Mouse (Mus musculus): ENCODE data around the gene Dbp. TPM values are rescaled to one million over a fixed set of nuclear protein-coding genes. Genes with fewer than 3 reads are reported as not detected.

Gene Dbp
- total RNA-seq, 1 experiment: 10.0 TPM

DNA sequence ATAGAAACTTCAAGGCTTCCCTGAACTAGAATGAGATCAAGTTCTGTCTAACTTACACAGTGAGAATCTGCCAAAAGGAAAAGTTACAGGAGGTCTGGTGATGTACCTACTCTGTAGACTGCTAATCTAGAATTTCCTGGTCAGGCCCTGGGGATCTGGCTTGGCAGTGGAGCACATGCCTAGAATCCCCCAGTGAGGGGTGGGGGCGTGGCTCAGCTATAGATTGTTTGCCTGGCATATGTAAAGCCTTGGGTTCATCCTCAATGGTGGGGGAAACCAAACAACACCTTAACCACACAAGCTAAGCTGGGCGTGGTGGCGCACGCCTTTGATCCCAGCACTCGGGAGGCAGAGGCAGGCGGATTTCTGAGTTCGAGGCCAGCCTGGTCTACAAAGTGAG lies 7.0 kb upstream of the Dbp start:
- DNase-seq (ENCODE audit: low read depth, low spot score): no peak
- in situ Hi-C loops (cut with MboI; ENCODE audit: low sequenced_read_pairs in 2 of 2, unreplicated experiment in 2 of 2): no loop called here

DNA sequence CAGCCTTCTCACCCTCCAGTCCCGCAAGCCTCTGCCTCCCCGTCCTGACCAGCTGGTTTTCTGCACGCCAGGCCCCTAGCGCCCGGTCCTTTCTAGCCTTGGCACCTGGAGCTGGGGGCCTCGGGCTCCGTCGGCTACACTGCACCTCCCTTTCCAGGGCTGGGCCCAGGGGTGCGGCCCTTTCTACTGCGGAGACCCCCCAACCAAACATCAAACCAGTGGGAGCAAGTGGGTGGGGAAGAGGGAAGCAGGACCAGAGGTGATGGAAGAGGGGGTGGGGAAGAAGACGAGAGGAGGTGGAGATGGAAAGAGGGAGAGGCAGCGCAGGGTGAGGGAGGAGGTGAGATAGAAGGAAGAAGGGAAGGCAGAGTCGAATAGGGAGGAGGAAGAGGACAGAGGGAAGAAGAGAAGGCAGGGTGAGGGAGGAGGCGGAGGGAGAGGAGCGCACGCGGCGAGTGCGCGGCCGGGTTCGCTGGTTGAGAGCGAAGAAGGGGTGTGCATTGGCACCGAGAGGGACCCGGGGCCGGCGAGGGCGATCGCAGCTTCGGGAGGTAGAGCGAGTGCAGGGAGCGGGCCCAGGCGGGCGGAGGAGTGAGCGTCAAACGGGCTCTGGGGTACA lies 5.3 kb upstream of the Dbp start, which contains the start of gene Car11:
TSS of gene Car11 (plus strand) at position 321 of the 619 bp plus-strand sequence.
- H3K36me3 ChIP-seq (ENCODE audit: control insufficient read depth, insufficient read depth, low read length, poor library complexity, severe bottlenecking): no peaks in the 10 kb centered on the region
- DNase-seq (ENCODE audit: low read depth, low spot score): no peak
- in situ Hi-C loops (cut with MboI; ENCODE audit: low sequenced_read_pairs in 2 of 2, unreplicated experiment in 2 of 2): no loop called here

More for the DNA sequence above, 7.0 kb upstream of the Dbp start:
- H3K27ac ChIP-seq (ENCODE audit: insufficient read depth, low read depth, low read length, poor library complexity, severe bottlenecking): no peak overlapping the region
- H3K36me3 ChIP-seq (ENCODE audit: control insufficient read depth, insufficient read depth, low read length, poor library complexity, severe bottlenecking): no peaks in the 10 kb centered on the region
- H3K9ac ChIP-seq (ENCODE audit: insufficient read depth, low read depth, low read length, poor library complexity, severe bottlenecking): no peak overlapping the region
- no peaks in the 10 kb centered on the region for H3K9me3 ChIP-seq (ENCODE audit: control insufficient read depth, insufficient read depth, low read depth, low read length)
- no peak overlapping the region for H3K4me3 ChIP-seq (ENCODE audit: insufficient read depth in 1 of 2, low read depth in 1 of 2, low read length in 2 of 2, poor library complexity in 1 of 2, severe bottlenecking in 1 of 2)
- H3K4me1 ChIP-seq (ENCODE audit: control insufficient read depth in 2 of 2, insufficient read depth in 2 of 2, low read length in 2 of 2, poor library complexity in 1 of 2): peaks cover 0 to 11% of the 10 kb centered on the region in 2 experiments; a peak in 1 of 4 replicates
- no peak for TF ChIP-seq ZC3H11A (IDR thresholded peaks at IDR 0.05; ENCODE audit: borderline replicate concordance, low read depth, low read length)
- no peak for TF ChIP-seq ZNF384 (IDR thresholded peaks at IDR 0.05; ENCODE audit: low read depth, low read length)
- TF ChIP-seq CHD2 (IDR thresholded peaks at IDR 0.05; ENCODE audit: low read depth, low read length): no peak
- TF ChIP-seq MAFK (IDR thresholded peaks at IDR 0.05; ENCODE audit: insufficient read depth, low read depth, low read length): no peak
- TF ChIP-seq HCFC1 (IDR thresholded peaks at IDR 0.05; ENCODE audit: borderline replicate concordance, insufficient read depth, low read length): no peak

DNA sequence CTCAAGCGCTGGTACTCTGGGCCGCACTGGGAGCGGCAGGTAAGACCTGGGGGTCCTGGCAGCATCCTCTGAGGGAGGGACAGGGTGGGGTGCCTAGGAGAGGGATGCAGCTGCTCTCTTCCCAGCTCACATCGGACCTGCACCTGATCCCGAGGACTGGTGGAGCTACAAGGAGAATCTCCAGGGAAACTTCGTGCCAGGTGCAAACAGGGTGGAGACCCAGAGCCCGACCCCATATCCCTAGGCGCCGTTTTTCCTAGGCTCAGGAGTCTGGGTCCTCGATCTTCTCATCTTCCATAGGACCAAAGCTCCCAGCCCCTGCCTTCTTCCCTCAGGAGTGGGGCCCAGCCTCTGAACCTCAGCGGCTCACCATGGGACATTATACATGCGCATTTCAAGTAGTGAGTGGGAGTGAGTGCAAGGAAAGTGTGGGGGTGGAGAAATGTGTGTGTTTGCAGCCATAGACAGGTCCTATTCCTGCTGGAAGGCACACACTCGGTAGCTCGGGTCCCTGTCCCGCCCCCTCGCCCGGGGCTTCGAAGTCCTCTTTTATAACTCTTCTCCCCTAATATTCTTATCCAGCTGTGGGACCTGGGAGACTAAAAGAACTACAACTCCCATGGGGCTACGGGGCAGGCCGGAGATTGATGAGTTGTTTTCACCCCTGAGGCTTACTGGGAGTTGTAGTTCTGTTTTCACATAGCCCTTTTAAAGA lies 4.4 kb upstream of the Dbp start:
- Histone ChIP-seq H3K9me3 (ENCODE audit: control insufficient read depth, insufficient read depth, low read depth, low read length) (no peaks in the 10 kb centered on the region), H3K4me3 (ENCODE audit: insufficient read depth in 1 of 2, low read depth in 1 of 2, low read length in 2 of 2, poor library complexity in 1 of 2, severe bottlenecking in 1 of 2) (peak overlapping the region; percentile 53 to 59), H3K9ac (ENCODE audit: insufficient read depth, low read depth, low read length, poor library complexity, severe bottlenecking) (peak overlapping the region; percentile 29; the same call in 1 of the 2 replicates), H3K27ac (ENCODE audit: insufficient read depth, low read depth, low read length, poor library complexity, severe bottlenecking) (no peak overlapping the region), H3K36me3 (ENCODE audit: control insufficient read depth, insufficient read depth, low read length, poor library complexity, severe bottlenecking) (no peaks in the 10 kb centered on the region), H3K4me1 (ENCODE audit: control insufficient read depth in 2 of 2, insufficient read depth in 2 of 2, low read length in 2 of 2, poor library complexity in 1 of 2) (peaks cover 0 to 9% of the 10 kb centered on the region in 2 experiments; a peak in 2 of 4 replicates)
- no peak for DNase-seq (ENCODE audit: low read depth, low spot score)
- in situ Hi-C loops (cut with MboI; ENCODE audit: low sequenced_read_pairs in 2 of 2, unreplicated experiment in 2 of 2): no loop called here
- TF ChIP-seq HCFC1 (IDR thresholded peaks at IDR 0.05; ENCODE audit: borderline replicate concordance, insufficient read depth, low read length): peak; percentile 99
- TF ChIP-seq ZNF384 (IDR thresholded peaks at IDR 0.05; ENCODE audit: low read depth, low read length): no peak
- TF ChIP-seq CHD2 (IDR thresholded peaks at IDR 0.05; ENCODE audit: low read depth, low read length): no peak

More for the DNA sequence above, 5.3 kb upstream of the Dbp start, which contains the start of gene Car11:
- H3K4me1 ChIP-seq (ENCODE audit: control insufficient read depth in 2 of 2, insufficient read depth in 2 of 2, low read length in 2 of 2, poor library complexity in 1 of 2): peaks cover 0 to 8% of the 10 kb centered on the region in 2 experiments; a peak in 1 of 4 replicates
- H3K9ac ChIP-seq (ENCODE audit: insufficient read depth, low read depth, low read length, poor library complexity, severe bottlenecking): peak within 1 kb of the TSS; percentile 29
- no peaks in the 10 kb centered on the region for H3K9me3 ChIP-seq (ENCODE audit: control insufficient read depth, insufficient read depth, low read depth, low read length)
- TF ChIP-seq ZNF384 (IDR thresholded peaks at IDR 0.05; ENCODE audit: low read depth, low read length) (no peak), ZC3H11A (IDR thresholded peaks at IDR 0.05; ENCODE audit: borderline replicate concordance, low read depth, low read length) (no peak), HCFC1 (IDR thresholded peaks at IDR 0.05; ENCODE audit: borderline replicate concordance, insufficient read depth, low read length) (no peak), CHD2 (IDR thresholded peaks at IDR 0.05; ENCODE audit: low read depth, low read length) (no peak), MAFK (IDR thresholded peaks at IDR 0.05; ENCODE audit: insufficient read depth, low read depth, low read length) (no peak)
- no peak within 1 kb of the TSS for H3K27ac ChIP-seq (ENCODE audit: insufficient read depth, low read depth, low read length, poor library complexity, severe bottlenecking)
- peak within 1 kb of the TSS; percentile 53 to 59 for H3K4me3 ChIP-seq (ENCODE audit: insufficient read depth in 1 of 2, low read depth in 1 of 2, low read length in 2 of 2, poor library complexity in 1 of 2, severe bottlenecking in 1 of 2)

DNA sequence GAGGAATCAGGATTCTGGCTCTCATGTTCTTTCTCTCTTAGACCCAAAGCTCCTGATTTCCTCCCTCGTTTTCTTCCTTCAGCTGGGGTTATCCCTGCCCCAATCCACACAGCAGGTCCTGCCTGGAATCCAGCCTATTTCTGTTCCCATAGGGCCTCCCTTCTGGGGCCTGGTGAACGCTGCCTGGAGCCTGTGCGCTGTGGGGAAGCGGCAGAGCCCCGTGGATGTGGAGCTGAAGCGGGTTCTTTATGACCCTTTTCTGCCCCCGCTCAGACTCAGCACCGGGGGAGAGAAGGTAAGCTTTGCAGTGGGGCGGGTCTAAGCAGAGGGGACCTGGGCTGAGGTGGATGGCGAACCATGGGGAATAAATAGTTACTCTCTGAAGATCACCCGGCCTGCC lies 3.8 kb upstream of the Dbp start:
- Histone ChIP-seq H3K9ac (ENCODE audit: insufficient read depth, low read depth, low read length, poor library complexity, severe bottlenecking) (peak overlapping the region; percentile 59; the same call in 1 of the 2 replicates), H3K36me3 (ENCODE audit: control insufficient read depth, insufficient read depth, low read length, poor library complexity, severe bottlenecking) (no peaks in the 10 kb centered on the region), H3K4me3 (ENCODE audit: insufficient read depth in 1 of 2, low read depth in 1 of 2, low read length in 2 of 2, poor library complexity in 1 of 2, severe bottlenecking in 1 of 2) (peak overlapping the region; percentile 41 to 53; a peak in 3 of 4 replicates), H3K9me3 (ENCODE audit: control insufficient read depth, insufficient read depth, low read depth, low read length) (no peaks in the 10 kb centered on the region), H3K4me1 (ENCODE audit: control insufficient read depth in 2 of 2, insufficient read depth in 2 of 2, low read length in 2 of 2, poor library complexity in 1 of 2) (peaks cover 0 to 12% of the 10 kb centered on the region in 2 experiments; a peak in 2 of 4 replicates), H3K27ac (ENCODE audit: insufficient read depth, low read depth, low read length, poor library complexity, severe bottlenecking) (no peak overlapping the region)
- in situ Hi-C loops (cut with MboI; ENCODE audit: low sequenced_read_pairs in 2 of 2, unreplicated experiment in 2 of 2): no loop called here
- DNase-seq (ENCODE audit: low read depth, low spot score): no peak
- TF ChIP-seq ZC3H11A (IDR thresholded peaks at IDR 0.05; ENCODE audit: borderline replicate concordance, low read depth, low read length) (no peak), MAFK (IDR thresholded peaks at IDR 0.05; ENCODE audit: insufficient read depth, low read depth, low read length) (no peak), HCFC1 (IDR thresholded peaks at IDR 0.05; ENCODE audit: borderline replicate concordance, insufficient read depth, low read length) (no peak), ZNF384 (IDR thresholded peaks at IDR 0.05; ENCODE audit: low read depth, low read length) (no peak), CHD2 (IDR thresholded peaks at IDR 0.05; ENCODE audit: low read depth, low read length) (no peak)

Data from ES-E14 (cell line).